Mouse (Mus musculus) kidney, postnatal 0 days (tissue): ENCODE measurements around the gene Tdrkh. TPM values are rescaled to one million over a fixed set of nuclear protein-coding genes. Genes with fewer than 3 reads are reported as not detected.

ENCODE experiments used
- ATAC-seq: fragments of 200-750 bp; cut with Nextera tagmentation; replicated peaks from 2 replicates; pipeline ENCODE4 v1.8.0; 2017; ENCODE audit warnings: low read depth, moderate number of reproducible peaks, moderate TSS enrichment, moderate library complexity; ENCODE audit not compliant: low FRiP score
- DNase-seq: peaks from one replicate; pipeline ENCODE4 v3.0.0-alpha.2; 2016; ENCODE audit warnings: low spot score
- H3K27ac ChIP-seq: fragments of 300-500 bp; sonication (generic); 2 replicates; pipeline ENCODE4 v1.5.1; 2014; ENCODE audit warnings: mild to moderate bottlenecking
- H3K27me3 ChIP-seq: fragments of 300-500 bp; sonication (generic); 2 replicates; pipeline ENCODE4 v1.6.1; 2014; ENCODE audit warnings: low read length, mixed read lengths; ENCODE audit not compliant: insufficient read depth
- H3K36me3 ChIP-seq: fragments of 300-500 bp; sonication (generic); 2 replicates; pipeline ENCODE4 v1.6.1; 2014; ENCODE audit warnings: low read length, mixed read lengths; ENCODE audit not compliant: insufficient read depth
- H3K4me1 ChIP-seq: fragments of 300-500 bp; sonication (generic); replicated peaks from 2 replicates; pipeline ENCODE4 v1.6.1; 2014; ENCODE audit warnings: antibody characterized with exemption, low read length, mixed read lengths; ENCODE audit not compliant: insufficient read depth
- H3K4me2 ChIP-seq: fragments of 300-500 bp; sonication (generic); 2 replicates; pipeline ENCODE4 v1.6.1; 2014; ENCODE audit warnings: mild to moderate bottlenecking, low read length, moderate library complexity, mixed read lengths
- H3K4me3 ChIP-seq: fragments of 300-500 bp; sonication (generic); replicated peaks from 2 replicates; pipeline ENCODE4 v1.5.1; 2014; ENCODE audit warnings: low read depth, low read length
- H3K9ac ChIP-seq: fragments of 300-500 bp; sonication (generic); 2 replicates; pipeline ENCODE4 v1.6.1; 2014; ENCODE audit warnings: low read depth, low read length
- H3K9me3 ChIP-seq: fragments of 300-500 bp; sonication (generic); replicated peaks from 2 replicates; pipeline ENCODE4 v1.6.1; 2016; ENCODE audit warnings: low read length, inconsistent platforms, mixed read lengths
- CTCF ChIP-seq: IDR thresholded peaks from 2 replicates; pipeline ENCODE4 v1.5.1; 2016; ENCODE audit warnings: antibody characterized with exemption, low read depth, mild to moderate bottlenecking, moderate library complexity
- WGBS: fragments of 180-500 bp; shearing (Covaris S2); extraction: QIAGEN DNeasy Blood & Tissue Kit; methylation state at CpG from one replicate; pipeline ENCODE4 v1.1.7; 2014; 5-methylcytosine and 5-hydroxymethylcytosine counted together
- polyA plus RNA-seq: library from polyadenylated mRNA; unstranded; fragments of >200 nt; fragmentation: Nextera tagmentation; extraction: Ambion mirVana; gene quantifications from 2 replicates; pipeline ENCODE4 v1.2.1, GENCODE M21; 2015

Tdrkh gene
- polyA plus RNA-seq, 1 experiment from 2014 or later, result 11.1 TPM

DNA sequence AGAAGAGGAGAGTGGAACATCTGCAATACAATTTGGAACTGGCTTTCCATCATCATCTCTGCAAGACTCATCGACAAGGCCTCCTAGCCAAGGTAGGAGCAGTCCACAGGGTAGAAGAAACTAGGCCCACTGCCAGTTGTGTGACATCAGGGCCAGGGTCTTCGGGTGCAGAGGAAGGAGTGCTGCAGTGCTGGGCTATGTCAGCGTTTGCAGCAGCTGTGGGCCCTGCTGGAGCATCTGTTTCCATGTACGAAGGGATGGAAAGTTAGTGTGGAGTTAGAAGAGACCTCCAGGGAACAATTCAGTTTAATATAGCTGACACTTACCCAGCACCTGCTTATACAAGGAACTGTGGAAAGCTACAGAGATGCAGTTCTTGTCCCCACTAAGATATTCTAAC, 20.0 kb upstream of the Tdrkh start:
- Histone ChIP-seq H3K9me3 (no peaks in the 10 kb centered on the region), H3K4me3 (no peak overlapping the region), H3K27me3 (no peaks in the 10 kb centered on the region), H3K36me3 (no peaks in the 10 kb centered on the region), H3K4me1 (no peaks in the 10 kb centered on the region), H3K27ac (no peak overlapping the region), H3K9ac (no peak overlapping the region), H3K4me2 (no peak overlapping the region)
- ATAC-seq (no peak), DNase-seq (no peak)
- WGBS, result 61% methylated on average over 4 of the region's 4 CpGs
- TF ChIP-seq CTCF, result no peak

GRCm38 (mm10) chr3:94396336-94396735, 16.7 kb upstream of the Tdrkh start:
- no peak overlapping the region for H3K4me3 ChIP-seq
- H3K4me1 ChIP-seq, result no peaks in the 10 kb centered on the region
- H3K9ac ChIP-seq, result no peak overlapping the region
- DNase-seq (no peak), ATAC-seq (no peak)
- no peak for TF ChIP-seq CTCF
- H3K36me3 ChIP-seq, result no peaks in the 10 kb centered on the region
- no peaks in the 10 kb centered on the region for H3K9me3 ChIP-seq
- whole genome bisulfite sequencing, result 77% methylated on average over 1 of the region's 1 CpGs
- no peaks in the 10 kb centered on the region for H3K27me3 ChIP-seq
- H3K4me2 ChIP-seq, result no peak overlapping the region
- H3K27ac ChIP-seq, result no peak overlapping the region

DNA sequence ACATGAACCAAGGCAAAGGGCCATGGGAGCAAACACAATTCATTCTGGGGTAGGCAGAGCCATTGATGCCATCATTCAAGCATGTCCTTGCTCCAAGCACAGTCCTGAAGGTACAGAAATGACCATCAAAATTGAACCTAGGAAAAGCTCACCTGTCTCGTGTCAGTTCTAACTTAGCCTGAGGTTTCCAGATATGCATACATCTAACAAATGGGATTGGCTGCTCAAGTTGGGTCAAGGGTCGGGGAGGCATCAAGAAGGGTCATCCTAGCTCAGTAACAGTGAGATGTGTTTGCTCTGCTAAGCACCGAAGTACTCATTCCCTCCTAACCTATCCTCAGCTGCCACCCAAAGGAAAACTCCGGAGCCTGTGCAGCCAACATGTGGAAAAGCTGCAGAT, 16.2 kb upstream of the Tdrkh start:
- ATAC-seq (no peak), DNase-seq (no peak)
- Histone ChIP-seq H3K4me3 (no peak overlapping the region), H3K27me3 (no peaks in the 10 kb centered on the region), H3K4me1 (no peaks in the 10 kb centered on the region), H3K9me3 (no peaks in the 10 kb centered on the region), H3K36me3 (no peaks in the 10 kb centered on the region), H3K27ac (no peak overlapping the region), H3K4me2 (no peak overlapping the region), H3K9ac (no peak overlapping the region)
- 78% methylated on average over 4 of the region's 4 CpGs for WGBS
- no peak for TF ChIP-seq CTCF

GRCm38 (mm10) chr3:94398217-94398616, 14.9 kb upstream of the Tdrkh start, which contains the start of gene Lingo4:
TSS of gene Lingo4 (plus strand) at chr3:94398517.
- 0 out of 2 replicates have a peak, but pooled peaks cover 4% of the 10 kb centered on the region for H3K4me1 ChIP-seq
- 66% methylated on average over 6 of the region's 6 CpGs for WGBS
- H3K9ac ChIP-seq, result no peak within 1 kb of the TSS
- no peak for TF ChIP-seq CTCF
- H3K36me3 ChIP-seq, result no peaks in the 10 kb centered on the region
- no peak within 1 kb of the TSS for H3K27ac ChIP-seq
- peak within 1 kb of the TSS; percentile 53 for H3K4me2 ChIP-seq
- ATAC-seq (no peak), DNase-seq (no peak)
- H3K9me3 ChIP-seq, result no peaks in the 10 kb centered on the region
- no peaks in the 10 kb centered on the region for H3K27me3 ChIP-seq
- H3K4me3 ChIP-seq, result 0 out of 2 replicates have a peak within 1 kb of the TSS, but pooled peaks have one; percentile 4

GRCm38 (mm10) chr3:94398943-94399481, 14.1 kb upstream of the Tdrkh start:
- WGBS, result under 1% methylated on average over 20 of the region's 20 CpGs
- ATAC-seq (0 out of 2 replicates have a peak, but pooled peaks have one; percentile 23), DNase-seq (peak; percentile 55)
- Histone ChIP-seq H3K4me3 (0 out of 2 replicates have a peak overlapping the region, but pooled peaks have one; percentile 4), H3K27ac (no peak overlapping the region), H3K27me3 (no peaks in the 10 kb centered on the region), H3K9me3 (no peaks in the 10 kb centered on the region), H3K9ac (no peak overlapping the region), H3K4me2 (peak overlapping the region; percentile 53), H3K36me3 (no peaks in the 10 kb centered on the region), H3K4me1 (0 out of 2 replicates have a peak, but pooled peaks cover 4% of the 10 kb centered on the region)
- TF ChIP-seq CTCF, result 0 out of 2 replicates have a peak, but pooled peaks have one; percentile 5

DNA sequence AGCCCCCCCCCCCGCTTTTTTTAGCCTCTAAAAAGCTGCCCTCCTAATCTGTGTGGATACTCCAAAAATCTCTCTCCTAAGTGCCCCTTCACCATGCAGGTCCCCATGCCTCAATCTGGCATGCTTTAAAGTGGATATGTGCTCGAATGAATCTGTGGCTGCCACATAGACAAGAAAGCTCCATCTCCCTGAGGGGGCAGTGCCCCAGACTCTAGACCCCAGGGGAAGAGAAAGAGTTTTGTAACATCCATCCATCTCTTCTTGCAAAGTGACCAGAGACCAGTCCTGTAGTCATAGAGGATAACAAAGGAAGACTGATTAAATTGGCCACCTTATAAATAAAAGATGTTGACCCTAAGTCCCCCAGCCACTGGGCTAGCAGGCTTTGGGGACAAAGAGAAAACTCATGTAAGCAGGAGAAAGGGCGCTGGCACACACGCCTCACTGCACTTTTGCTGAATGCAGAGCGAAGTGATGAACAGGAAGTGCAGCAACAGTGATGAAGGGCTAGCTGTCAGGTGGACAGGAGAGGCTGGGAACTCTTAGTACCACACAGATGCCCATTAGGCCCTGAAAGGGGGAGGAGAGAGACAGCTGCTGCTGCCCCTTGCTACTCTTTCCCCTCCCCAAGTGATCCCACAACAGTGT, 13.3 kb upstream of the Tdrkh start:
- no peak overlapping the region for H3K27ac ChIP-seq
- no peak overlapping the region for H3K9ac ChIP-seq
- no peaks in the 10 kb centered on the region for H3K36me3 ChIP-seq
- H3K4me2 ChIP-seq, result no peak overlapping the region
- DNase-seq, result no peak
- ATAC-seq, result no peak
- no peak for TF ChIP-seq CTCF
- H3K27me3 ChIP-seq, result no peaks in the 10 kb centered on the region
- H3K4me3 ChIP-seq, result no peak overlapping the region
- no peaks in the 10 kb centered on the region for H3K9me3 ChIP-seq
- WGBS, result 37% methylated on average over 5 of the region's 5 CpGs
- 0 out of 2 replicates have a peak, but pooled peaks cover 4% of the 10 kb centered on the region for H3K4me1 ChIP-seq
